Mouse (Mus musculus) spleen, adult 12 weeks (tissue): ENCODE measurements at regions not wholly inside any gene's neighbourhood (a gene's known extent, or its start where the extent isn't known, plus 50 kb on each side); places are given as distances from the start of the nearest gene placed in this dataset.
"Not testable (repeated sequence)": the region's sequence is repeated elsewhere in the genome, so short reads cannot be mapped to it uniquely, and the experiment has no call there.

Source experiments
- DNase-seq: peaks from one replicate; pipeline ENCODE4 v3.0.0; 2022; ENCODE audit warnings: low spot score

GRCm38 (mm10) chr12:77854281-77855075, 339.6 kb upstream of the Gm6657 start:
- DNase-seq: no peak

GRCm38 (mm10) chr12:77855796-77856195, 338.2 kb upstream of the Gm6657 start:
- no peak for DNase-seq

GRCm38 (mm10) chr12:77857281-77857680, 336.8 kb upstream of the Gm6657 start:
- no peak for DNase-seq

- DNase-seq: no peak
Observed at GRCm38 (mm10) chr12:77860769-77861557, 333.1 kb upstream of the Gm6657 start.

- no peak for DNase-seq
Observed at GRCm38 (mm10) chr12:77867947-77868495, 326.0 kb upstream of the Gm6657 start.

GRCm38 (mm10) chr12:77869296-77869695, 324.7 kb upstream of the Gm6657 start:
- DNase-seq: no peak

GRCm38 (mm10) chr12:77887335-77887734, 306.7 kb upstream of the Gm6657 start:
- no peak for DNase-seq

GRCm38 (mm10) chr12:77891452-77891851, 302.6 kb upstream of the Gm6657 start:
- DNase-seq: no peak

GRCm38 (mm10) chr12:77894238-77894637, 299.8 kb upstream of the Gm6657 start:
- no peak for DNase-seq

- no peak for DNase-seq
Observed at GRCm38 (mm10) chr12:77895508-77895907, 298.5 kb upstream of the Gm6657 start.

GRCm38 (mm10) chr12:77898974-77899373, 295.1 kb upstream of the Gm6657 start:
- not testable (repeated sequence) for DNase-seq

GRCm38 (mm10) chr12:77901254-77901653, 292.8 kb upstream of the Gm6657 start:
- DNase-seq: no peak

GRCm38 (mm10) chr12:77912863-77913554, 281.0 kb upstream of the Gm6657 start:
- no peak for DNase-seq

GRCm38 (mm10) chr12:77928729-77929128, 265.3 kb upstream of the Gm6657 start:
- DNase-seq: no peak

GRCm38 (mm10) chr12:77929571-77929970, 264.5 kb upstream of the Gm6657 start:
- DNase-seq: no peak

GRCm38 (mm10) chr12:77943960-77944359, 250.1 kb upstream of the Gm6657 start:
- no peak for DNase-seq

- DNase-seq: no peak
Observed at GRCm38 (mm10) chr12:77949474-77950017, 244.5 kb upstream of the Gm6657 start.

GRCm38 (mm10) chr12:77952492-77952891, 241.6 kb upstream of the Gm6657 start:
- DNase-seq: no peak

- DNase-seq: no peak
Observed at GRCm38 (mm10) chr12:77962631-77963030, 231.4 kb upstream of the Gm6657 start.

GRCm38 (mm10) chr12:77968543-77968942, 225.5 kb upstream of the Gm6657 start:
- DNase-seq: no peak

- DNase-seq: no peak
Observed at GRCm38 (mm10) chr12:77970026-77970425, 224.0 kb upstream of the Gm6657 start.

- DNase-seq: no peak
Observed at GRCm38 (mm10) chr12:77972165-77972564, 221.9 kb upstream of the Gm6657 start.
